ENCODE assay signal across 8 mouse cellular contexts in genomic region chr8:109706874-109707237, GRCm38 (mm10). TPM values are rescaled to one million over a fixed set of nuclear protein-coding genes. Genes with fewer than 3 reads are reported as not detected.
A peak's percentile ranks its signal among the peaks of the same experiment; 100 is the strongest.
DNase-seq lines count a peak whose midpoint lies in the region; ATAC-seq lines count a peak whose summit lies in the region.

No protein-coding gene starts in this region.

- H3K27me3 ChIP-seq in embryonic facial prominence, embryonic 13.5 days, result no peaks in the 10 kb centered on the region
- peaks cover 4% of the 10 kb centered on the region; the same call in 1 of the 2 replicates for H3K27me3 ChIP-seq in heart, embryonic 10.5 days (ENCODE audit: insufficient read depth, poor library complexity, severe bottlenecking)
- H3K27me3 ChIP-seq in kidney, embryonic 14.5 days (ENCODE audit: control insufficient read depth, insufficient read depth, low read length), result no peaks in the 10 kb centered on the region

- ATAC-seq in embryonic facial prominence, embryonic 13.5 days (ENCODE audit: insufficient number of reproducible peaks, insufficient read depth, low FRiP score, low TSS enrichment, low read depth), result no peak
- ATAC-seq in kidney, embryonic 14.5 days (ENCODE audit: low FRiP score, low TSS enrichment), result peak; percentile 42; the same call in 1 of the 2 replicates
- ATAC-seq in monocyte, adult 5-6 weeks (replicated peaks; ENCODE audit: insufficient number of reproducible peaks, low FRiP score, low TSS enrichment, poor library complexity, severe bottlenecking), result peak; percentile 68

- H3K27ac ChIP-seq in embryonic facial prominence, embryonic 13.5 days, result no peak overlapping the region
- H3K27ac ChIP-seq in heart, embryonic 10.5 days, result no peak overlapping the region
- H3K27ac ChIP-seq in kidney, embryonic 14.5 days (ENCODE audit: low read depth, low read length), result no peak overlapping the region; the same call in 1 of the 2 replicates

- peaks cover 41% of the 10 kb centered on the region for H3K36me3 ChIP-seq in embryonic facial prominence, embryonic 13.5 days
- H3K36me3 ChIP-seq in heart, embryonic 10.5 days, result peaks cover 43% of the 10 kb centered on the region
- H3K36me3 ChIP-seq in kidney, embryonic 14.5 days (ENCODE audit: control insufficient read depth, insufficient read depth, low read length), result peaks cover 40% of the 10 kb centered on the region

- no peaks in the 10 kb centered on the region for H3K9me3 ChIP-seq in embryonic facial prominence, embryonic 13.5 days
- no peaks in the 10 kb centered on the region for H3K9me3 ChIP-seq in heart, embryonic 10.5 days
- no peaks in the 10 kb centered on the region for H3K9me3 ChIP-seq in kidney, embryonic 14.5 days (ENCODE audit: control insufficient read depth, low read length)

- peaks cover 30% of the 10 kb centered on the region for H3K4me1 ChIP-seq in embryonic facial prominence, embryonic 13.5 days
- peaks cover 22% of the 10 kb centered on the region for H3K4me1 ChIP-seq in heart, embryonic 10.5 days
- peaks cover 16% of the 10 kb centered on the region for H3K4me1 ChIP-seq in kidney, embryonic 14.5 days (ENCODE audit: control insufficient read depth, insufficient read depth, low read length)

- 14% methylated on average over 2 of the region's 2 CpGs for WGBS in embryonic facial prominence, embryonic 13.5 days
- 32% methylated on average over 2 of the region's 2 CpGs for WGBS in heart, embryonic 10.5 days
- 6% methylated on average over 2 of the region's 2 CpGs for WGBS in kidney, embryonic 14.5 days

- peak overlapping the region; percentile 94 for H3K4me3 ChIP-seq in embryonic facial prominence, embryonic 13.5 days
- peak overlapping the region; percentile 97 for H3K4me3 ChIP-seq in heart, embryonic 10.5 days
- peak overlapping the region; percentile 98 for H3K4me3 ChIP-seq in kidney, embryonic 14.5 days (ENCODE audit: low read length)

- H3K4me2 ChIP-seq in embryonic facial prominence, embryonic 13.5 days, result peak overlapping the region; percentile 88
- H3K4me2 ChIP-seq in kidney, embryonic 14.5 days (replicated peaks; ENCODE audit: low read depth, low read length), result peak overlapping the region; percentile 69

- DNase-seq in A20 (ENCODE audit: low read depth, low spot score), result peak; percentile 90
- DNase-seq in adrenal gland, postnatal 25 days, result peak; percentile 78
- DNase-seq in heart, embryonic 10.5 days (ENCODE audit: low spot score), result peak; percentile 87
- peak; percentile 86 for DNase-seq in liver
- peak; percentile 78 to 87 for DNase-seq in spleen, postnatal 14 days (ENCODE audit: low spot score in 2 of 2)

- peak overlapping the region; percentile 99 for H3K9ac ChIP-seq in embryonic facial prominence, embryonic 13.5 days
- H3K9ac ChIP-seq in kidney, embryonic 14.5 days (ENCODE audit: low read depth, low read length), result peak overlapping the region; percentile 99; the same call in 1 of the 2 replicates

RNA-seq across cellular contexts. Expression of gene Zfp821, which starts 1.5 kb away (rescaled TPM):
- 10.8 and 13.3 TPM in 2 replicates for total RNA-seq in adrenal gland, postnatal 25 days (2021)
- polyA plus RNA-seq in embryonic facial prominence, embryonic 13.5 days (2015; fragmentation: Nextera tagmentation; extraction: Ambion mirVana), result 43.7 and 46.7 TPM in 2 replicates
- 18.5 and 23.4 TPM in 2 replicates for polyA plus RNA-seq in heart, embryonic 10.5 days (2016; fragmentation: Nextera tagmentation; extraction: Ambion mirVana)
- 29.0 and 36.2 TPM in 2 replicates for polyA plus RNA-seq in kidney, embryonic 14.5 days (2014; fragmentation: Nextera tagmentation; extraction: Ambion mirVana)
- 12.7 to 16.6 TPM (median 16.3 TPM) in 3 replicates for total RNA-seq in monocyte, adult 5-6 weeks (2017)

RNA-seq across cellular contexts. Expression of gene Ist1, which starts 13.8 kb away (rescaled TPM):
- total RNA-seq in adrenal gland, postnatal 25 days (2021), result 88.2 and 97.6 TPM in 2 replicates
- polyA plus RNA-seq in embryonic facial prominence, embryonic 13.5 days (2015; fragmentation: Nextera tagmentation; extraction: Ambion mirVana), result 169 and 179 TPM in 2 replicates
- 100 and 103 TPM in 2 replicates for polyA plus RNA-seq in heart, embryonic 10.5 days (2016; fragmentation: Nextera tagmentation; extraction: Ambion mirVana)
- polyA plus RNA-seq in kidney, embryonic 14.5 days (2014; fragmentation: Nextera tagmentation; extraction: Ambion mirVana), result 115 and 143 TPM in 2 replicates
- total RNA-seq in monocyte, adult 5-6 weeks (2017), result 139 to 149 TPM (median 144 TPM) in 3 replicates

RNA-seq across cellular contexts. Expression of gene Atxn1l, which starts 30.7 kb away (rescaled TPM):
- total RNA-seq in adrenal gland, postnatal 25 days (2021), result 31.0 and 41.8 TPM in 2 replicates
- 7.6 and 7.9 TPM in 2 replicates for polyA plus RNA-seq in embryonic facial prominence, embryonic 13.5 days (2015; fragmentation: Nextera tagmentation; extraction: Ambion mirVana)
- 6.1 and 6.4 TPM in 2 replicates for polyA plus RNA-seq in heart, embryonic 10.5 days (2016; fragmentation: Nextera tagmentation; extraction: Ambion mirVana)
- polyA plus RNA-seq in kidney, embryonic 14.5 days (2014; fragmentation: Nextera tagmentation; extraction: Ambion mirVana), result 5.4 and 5.6 TPM in 2 replicates
- 19.1 to 27.7 TPM (median 20.6 TPM) in 3 replicates for total RNA-seq in monocyte, adult 5-6 weeks (2017)
